12 mouse cellular contexts compared by ENCODE assay signal in the genomic region with DNA sequence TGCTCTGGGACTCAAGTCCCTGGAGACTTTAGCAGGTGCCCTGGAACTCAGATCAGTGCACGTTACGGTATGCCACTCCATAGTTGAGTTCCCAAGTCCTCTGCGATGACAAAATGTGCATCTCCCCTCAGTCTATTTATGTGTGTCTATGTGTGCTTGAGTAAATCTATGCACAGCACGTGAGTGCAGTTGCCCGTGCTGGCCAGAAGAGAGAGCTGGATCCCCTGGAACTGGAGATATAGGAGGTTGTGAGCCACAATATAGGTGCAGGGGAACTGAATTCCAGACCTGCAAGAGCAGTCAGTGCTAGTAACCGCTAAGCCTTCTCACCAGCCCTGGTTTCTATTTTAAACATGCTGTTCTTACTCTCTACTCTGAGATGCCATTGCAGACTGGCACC.
"Had no signal": no experiment of that assay in that cellular context is flagged by ENCODE, and none has a peak within 500 bp of the region (broad histone marks: within the 10 kb centered on the region; RNA-seq: fewer than 3 reads in every experiment).

No protein-coding gene starts in this region.

- H3K36me3 ChIP-seq: limb, embryonic 12.5 days; liver, embryonic 13.5 days; midbrain, embryonic 13.5 days; stomach, embryonic 15.5 days had no signal

- H3K27me3 ChIP-seq: liver, embryonic 13.5 days; midbrain, embryonic 13.5 days; stomach, embryonic 15.5 days had no signal

- H3K9me3 ChIP-seq: limb, embryonic 12.5 days; liver, embryonic 13.5 days; stomach, embryonic 15.5 days had no signal

- H3K4me3 ChIP-seq: left cerebral cortex, adult 2 months; limb, embryonic 12.5 days; liver, embryonic 13.5 days; midbrain, embryonic 13.5 days; stomach, embryonic 15.5 days had no signal

- H3K27ac ChIP-seq: left cerebral cortex, adult 2 months; limb, embryonic 12.5 days; liver, embryonic 13.5 days; midbrain, embryonic 13.5 days; stomach, embryonic 15.5 days had no signal

- H3K4me1 ChIP-seq: liver, embryonic 13.5 days; midbrain, embryonic 13.5 days; stomach, embryonic 15.5 days had no signal

- H3K9ac ChIP-seq: limb, embryonic 12.5 days; liver, embryonic 13.5 days; midbrain, embryonic 13.5 days; stomach, embryonic 15.5 days had no signal

- ATAC-seq: midbrain, embryonic 13.5 days had no signal

- DNase-seq: kidney, postnatal 10 days; kidney, postnatal 4 days; liver; liver, embryonic 13.5 days; lung, adult 18-20 months; right cerebral cortex, postnatal 14 days; thymus, adult 2 months; thymus, postnatal 25 days had no signal
